Mouse (Mus musculus): ENCODE data around the gene Foxn3. TPM values are rescaled to one million over a fixed set of nuclear protein-coding genes. Genes with fewer than 3 reads are reported as not detected.
A peak's percentile ranks its signal among the peaks of the same experiment; 100 is the strongest.

Gene Foxn3
- polyA plus RNA-seq, 1 experiment from 2014 or later = 15.7 TPM

GRCm38 (mm10) chr12:99562073-99562866, 1.1 kb downstream of the Foxn3 start:
- CTCF ChIA-PET = interaction anchor here (2.0 kb wide), 1 partner anchor 9 kb away, joined by 7 read pairs; no protein-coding TSS in a partner anchor
- no peak for TF ChIP-seq CTCF (IDR thresholded peaks at IDR 0.05)
- POLR2A ChIA-PET = interaction anchor here (0.7 kb wide), 1 partner anchor 344 kb away, joined by 7 read pairs; no protein-coding TSS in a partner anchor
- no peaks in the 10 kb centered on the region for H3K27me3 ChIP-seq
- ATAC-seq = peak; percentile 78
- DNase-seq (ENCODE audit: low read depth, low spot score) = no peak
- in situ Hi-C loops (cut with MboI; ENCODE audit: low pct_unique_long_range_greater_than_20kb) = loop anchor here (5.0 to 10.0 kb wide), 2 partner anchors 155 to 467 kb away; no protein-coding TSS in a partner anchor

GRCm38 (mm10) chr12:99561333-99561766, 2.0 kb downstream of the Foxn3 start:
- no peak for ATAC-seq
- no peaks in the 10 kb centered on the region for H3K27me3 ChIP-seq
- ChIA-PET POLR2A (interaction anchor here (0.6 kb wide), 1 partner anchor 86 kb away, joined by 3 read pairs; no protein-coding TSS in a partner anchor), CTCF (interaction anchor here (2.0 kb wide), 1 partner anchor 8 kb away, joined by 7 read pairs; no protein-coding TSS in a partner anchor)
- DNase-seq (ENCODE audit: low read depth, low spot score) = no peak
- no peak for TF ChIP-seq CTCF (IDR thresholded peaks at IDR 0.05)
- in situ Hi-C loops (cut with MboI; ENCODE audit: low pct_unique_long_range_greater_than_20kb) = loop anchor here (5.0 to 10.0 kb wide), 2 partner anchors 154 to 467 kb away; no protein-coding TSS in a partner anchor

- no peak for DNase-seq (ENCODE audit: low read depth, low spot score)
- CTCF ChIA-PET = no interaction called here
Observed at GRCm38 (mm10) chr12:99560701-99561332, 2.6 kb downstream of the Foxn3 start.

GRCm38 (mm10) chr12:99559483-99559882, 3.9 kb downstream of the Foxn3 start:
- no peak for ATAC-seq
- ChIA-PET CTCF (no interaction called here), POLR2A (no interaction called here)
- no peak for DNase-seq (ENCODE audit: low read depth, low spot score)
- no peak for TF ChIP-seq CTCF (IDR thresholded peaks at IDR 0.05)
- in situ Hi-C loops (cut with MboI; ENCODE audit: low pct_unique_long_range_greater_than_20kb) = no loop called here
- H3K27me3 ChIP-seq = no peaks in the 10 kb centered on the region

More at GRCm38 (mm10) chr12:99560701-99561332, 2.6 kb downstream of the Foxn3 start:
- POLR2A ChIA-PET = no interaction called here
- ATAC-seq = no peak
- no peaks in the 10 kb centered on the region for H3K27me3 ChIP-seq
- in situ Hi-C loops (cut with MboI; ENCODE audit: low pct_unique_long_range_greater_than_20kb) = loop anchor here (5.0 to 10.0 kb wide), 2 partner anchors 154 to 466 kb away; no protein-coding TSS in a partner anchor
- no peak for TF ChIP-seq CTCF (IDR thresholded peaks at IDR 0.05)

GRCm38 (mm10) chr12:99558476-99558875, 4.9 kb downstream of the Foxn3 start:
- no peaks in the 10 kb centered on the region for H3K27me3 ChIP-seq
- in situ Hi-C loops (cut with MboI; ENCODE audit: low pct_unique_long_range_greater_than_20kb) = no loop called here
- no peak for DNase-seq (ENCODE audit: low read depth, low spot score)
- POLR2A ChIA-PET = no interaction called here
- TF ChIP-seq CTCF (IDR thresholded peaks at IDR 0.05) = no peak
- CTCF ChIA-PET = no interaction called here
- no peak for ATAC-seq

- in situ Hi-C loops (cut with MboI; ENCODE audit: low pct_unique_long_range_greater_than_20kb) = no loop called here
- DNase-seq (ENCODE audit: low read depth, low spot score) = no peak
- CTCF ChIA-PET = no interaction called here
- TF ChIP-seq CTCF (IDR thresholded peaks at IDR 0.05) = no peak
- ATAC-seq = no peak
- POLR2A ChIA-PET = interaction anchor here (0.7 kb wide), 1 partner anchor 9 kb away, joined by 4 read pairs; no protein-coding TSS in a partner anchor
- no peaks in the 10 kb centered on the region for H3K27me3 ChIP-seq
Observed at GRCm38 (mm10) chr12:99557498-99557897, 5.9 kb downstream of the Foxn3 start.

- in situ Hi-C loops (cut with MboI; ENCODE audit: low pct_unique_long_range_greater_than_20kb) = no loop called here
- ATAC-seq (no peak), DNase-seq (ENCODE audit: low read depth, low spot score) (no peak)
- ChIA-PET POLR2A (no interaction called here), CTCF (no interaction called here)
- TF ChIP-seq CTCF (IDR thresholded peaks at IDR 0.05) = peak; percentile 32
- no peaks in the 10 kb centered on the region for H3K27me3 ChIP-seq
Observed at GRCm38 (mm10) chr12:99550629-99551028, 12.8 kb downstream of the Foxn3 start.

GRCm38 (mm10) chr12:99549811-99550210, 13.6 kb downstream of the Foxn3 start:
- H3K27me3 ChIP-seq = no peaks in the 10 kb centered on the region
- in situ Hi-C loops (cut with MboI; ENCODE audit: low pct_unique_long_range_greater_than_20kb) = no loop called here
- CTCF ChIA-PET = no interaction called here
- DNase-seq (ENCODE audit: low read depth, low spot score) (no peak), ATAC-seq (no peak)
- TF ChIP-seq CTCF (IDR thresholded peaks at IDR 0.05) = no peak
- POLR2A ChIA-PET = interaction anchor here (0.7 kb wide), 2 partner anchors 21 to 32 kb away, joined by 3 to 5 read pairs; no protein-coding TSS in a partner anchor

- POLR2A ChIA-PET = interaction anchor here (0.6 to 0.7 kb wide), 2 partner anchors 9 to 497 kb away, joined by 3 to 4 read pairs; no protein-coding TSS in a partner anchor
- no peak for TF ChIP-seq CTCF (IDR thresholded peaks at IDR 0.05)
- no peaks in the 10 kb centered on the region for H3K27me3 ChIP-seq
- DNase-seq (ENCODE audit: low read depth, low spot score) (no peak), ATAC-seq (no peak)
- CTCF ChIA-PET = no interaction called here
- in situ Hi-C loops (cut with MboI; ENCODE audit: low pct_unique_long_range_greater_than_20kb) = no loop called here
Observed at GRCm38 (mm10) chr12:99548419-99548818, 15.0 kb downstream of the Foxn3 start.

GRCm38 (mm10) chr12:99547295-99547694, 16.1 kb downstream of the Foxn3 start:
- POLR2A ChIA-PET = no interaction called here
- H3K27me3 ChIP-seq = no peaks in the 10 kb centered on the region
- ATAC-seq (no peak), DNase-seq (ENCODE audit: low read depth, low spot score) (no peak)
- TF ChIP-seq CTCF (IDR thresholded peaks at IDR 0.05) = no peak
- in situ Hi-C loops (cut with MboI; ENCODE audit: low pct_unique_long_range_greater_than_20kb) = no loop called here
- CTCF ChIA-PET = no interaction called here
